Mouse (Mus musculus) small intestine, adult 2 months (tissue): ENCODE data around the gene Aff3. TPM values are rescaled to one million over a fixed set of nuclear protein-coding genes. Genes with fewer than 3 reads are reported as not detected.

Experiments used
- H3K27ac ChIP-seq: fragments of 200-500 bp; 2 replicates; pipeline ENCODE4 v1.5.1; 2012; ENCODE audit warnings: low read depth, low read length, control low read depth, inconsistent platforms; ENCODE audit not compliant: insufficient read depth
- H3K27me3 ChIP-seq: fragments of 200-500 bp; 2 replicates; pipeline ENCODE4 v1.6.1; 2012; ENCODE audit warnings: mild to moderate bottlenecking, moderate library complexity, low read length, inconsistent platforms; ENCODE audit not compliant: control insufficient read depth, insufficient read depth
- H3K36me3 ChIP-seq: fragments of 200-500 bp; 2 replicates; pipeline ENCODE4 v1.6.1; 2012; ENCODE audit warnings: mild to moderate bottlenecking, low read length, control low read depth, inconsistent platforms; ENCODE audit not compliant: control insufficient read depth, insufficient read depth
- H3K4me1 ChIP-seq: fragments of 200-500 bp; 2 replicates; pipeline ENCODE4 v1.6.1; 2012; ENCODE audit warnings: low read length, inconsistent platforms, mixed read lengths; ENCODE audit not compliant: control insufficient read depth, insufficient read depth, insufficient read length
- H3K4me3 ChIP-seq: fragments of 200-500 bp; 2 replicates; pipeline ENCODE4 v1.5.1; 2012; ENCODE audit warnings: low read depth, mild to moderate bottlenecking, control low read depth, inconsistent platforms, low read length, moderate library complexity
- CTCF ChIP-seq: fragments of 200-500 bp; IDR thresholded peaks from 2 replicates; pipeline ENCODE4 v1.5.1; 2012; ENCODE audit warnings: low read depth, mild to moderate bottlenecking, control low read depth, inconsistent platforms, low read length, moderate library complexity, mixed read lengths; ENCODE audit not compliant: insufficient replicate concordance, insufficient read length; ENCODE audit errors: extremely low read depth
- POLR2A ChIP-seq: fragments of 200-500 bp; IDR thresholded peaks from 2 replicates; pipeline ENCODE4 v1.6.1; 2012; ENCODE audit warnings: low read depth, mild to moderate bottlenecking, control low read depth, inconsistent platforms, low read length, moderate library complexity
- WGBS: fragments of 180-500 bp; shearing (Covaris S2); methylation state at CpG from one replicate; pipeline ENCODE4 v1.1.7; 2018; 5-methylcytosine and 5-hydroxymethylcytosine counted together
- polyA plus RNA-seq: library from polyadenylated mRNA; depleted of rRNA; stranded (reverse); fragments of >200 nt; gene quantifications from 2 replicates; pipeline ENCODE4 v1.2.3, GENCODE M21; 2012

Gene Aff3
- polyA plus RNA-seq, 1 experiment: 1.5 TPM

- no peak overlapping the region for H3K4me3 ChIP-seq
- no peaks in the 10 kb centered on the region for H3K4me1 ChIP-seq
- no peaks in the 10 kb centered on the region for H3K27me3 ChIP-seq
- WGBS: 72% methylated on average over 8 of the region's 8 CpGs
- TF ChIP-seq POLR2A (no peak), CTCF (no peak)
- no peaks in the 10 kb centered on the region for H3K36me3 ChIP-seq
- H3K27ac ChIP-seq: no peak overlapping the region
These were observed 209.8 kb downstream of the Aff3 start for GRCm38 (mm10) chr1:38454921-38455320.

- Histone ChIP-seq H3K4me3 (no peak overlapping the region), H3K4me1 (no peaks in the 10 kb centered on the region), H3K27me3 (no peaks in the 10 kb centered on the region), H3K27ac (no peak overlapping the region), H3K36me3 (no peaks in the 10 kb centered on the region)
- WGBS: 89% methylated on average over 6 of the region's 6 CpGs
- TF ChIP-seq CTCF (no peak), POLR2A (no peak)
These were observed 213.4 kb downstream of the Aff3 start for GRCm38 (mm10) chr1:38451367-38451766.

- TF ChIP-seq POLR2A (no peak), CTCF (no peak)
- no peaks in the 10 kb centered on the region for H3K36me3 ChIP-seq
- 91% methylated on average over 12 of the region's 12 CpGs for WGBS
- H3K27ac ChIP-seq: no peak overlapping the region
- no peak overlapping the region for H3K4me3 ChIP-seq
- no peaks in the 10 kb centered on the region for H3K27me3 ChIP-seq
- H3K4me1 ChIP-seq: no peaks in the 10 kb centered on the region
These were observed 214.1 kb downstream of the Aff3 start for GRCm38 (mm10) chr1:38450677-38451076.

GRCm38 (mm10) chr1:38449816-38450478, 214.8 kb downstream of the Aff3 start:
- Histone ChIP-seq H3K4me3 (no peak overlapping the region), H3K4me1 (no peaks in the 10 kb centered on the region), H3K27ac (no peak overlapping the region), H3K36me3 (no peaks in the 10 kb centered on the region), H3K27me3 (no peaks in the 10 kb centered on the region)
- TF ChIP-seq POLR2A (no peak), CTCF (no peak)
- WGBS: 59% methylated on average over 7 of the region's 7 CpGs

GRCm38 (mm10) chr1:38448854-38449253, 215.9 kb downstream of the Aff3 start:
- Histone ChIP-seq H3K36me3 (no peaks in the 10 kb centered on the region), H3K27ac (no peak overlapping the region), H3K4me3 (no peak overlapping the region), H3K27me3 (no peaks in the 10 kb centered on the region), H3K4me1 (no peaks in the 10 kb centered on the region)
- TF ChIP-seq CTCF (no peak), POLR2A (no peak)
- WGBS: 61% methylated on average over 3 of the region's 3 CpGs

- Histone ChIP-seq H3K4me1 (no peaks in the 10 kb centered on the region), H3K27me3 (no peaks in the 10 kb centered on the region), H3K36me3 (no peaks in the 10 kb centered on the region), H3K27ac (no peak overlapping the region), H3K4me3 (no peak overlapping the region)
- TF ChIP-seq CTCF (no peak), POLR2A (no peak)
- WGBS: 82% methylated on average over 2 of the region's 2 CpGs
These were observed 217.2 kb downstream of the Aff3 start for GRCm38 (mm10) chr1:38447581-38447980.

- TF ChIP-seq CTCF (no peak), POLR2A (no peak)
- Histone ChIP-seq H3K27ac (no peak overlapping the region), H3K4me1 (no peaks in the 10 kb centered on the region), H3K27me3 (no peaks in the 10 kb centered on the region), H3K36me3 (no peaks in the 10 kb centered on the region), H3K4me3 (no peak overlapping the region)
- 85% methylated on average over 12 of the region's 12 CpGs for WGBS
These were observed 218.5 kb downstream of the Aff3 start for GRCm38 (mm10) chr1:38446152-38446820.
